Mouse (Mus musculus) brain, embryonic 14.5 days (tissue): Measurements from ENCODE around the gene Nemf.

Source experiments
- CTCF ChIP-seq: fragments of 200-500 bp; IDR thresholded peaks from 2 replicates; pipeline ENCODE4 v1.5.1; 2012; ENCODE audit warnings: inconsistent platforms, mild to moderate bottlenecking, moderate library complexity, borderline replicate concordance; ENCODE audit not compliant: insufficient read depth, insufficient read length; ENCODE audit errors: extremely low read depth
- POLR2A ChIP-seq: fragments of 200-500 bp; IDR thresholded peaks from 2 replicates; pipeline ENCODE4 v1.6.1; 2012; ENCODE audit warnings: mild to moderate bottlenecking, inconsistent platforms, borderline replicate concordance; ENCODE audit not compliant: poor library complexity, insufficient read depth, insufficient read length, severe bottlenecking; ENCODE audit errors: extremely low read depth

DNA sequence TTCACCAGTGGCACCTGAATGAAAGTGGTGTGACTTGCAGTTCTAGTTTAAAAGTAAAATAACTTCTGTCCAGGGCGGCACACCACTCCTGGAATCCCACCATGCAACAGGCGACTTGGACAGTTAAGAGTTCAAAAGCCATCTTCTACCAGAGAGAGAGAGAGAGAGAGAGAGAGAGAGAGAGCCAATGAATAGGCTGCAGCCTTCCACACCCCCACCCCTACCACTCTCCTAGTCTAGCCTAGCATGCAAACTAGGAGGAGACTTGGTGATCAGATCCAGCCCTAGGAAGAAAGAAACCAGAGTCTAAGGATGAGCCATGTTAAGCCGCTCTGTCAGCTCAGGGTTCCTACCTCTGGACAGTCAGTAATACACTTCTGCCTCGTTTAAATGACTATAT is 5.4 kb upstream of the Nemf start:
- TF ChIP-seq CTCF, result no peak
- TF ChIP-seq POLR2A, result no peak
